Mouse (Mus musculus) embryonic facial prominence, embryonic 13.5 days (tissue): ENCODE results near the gene Ift81. TPM values are rescaled to one million over a fixed set of nuclear protein-coding genes. Genes with fewer than 3 reads are reported as not detected.

Source experiments
- ATAC-seq: fragments of 200-750 bp; cut with Nextera tagmentation; 2 replicates; pipeline ENCODE4 v1.8.0; 2017; ENCODE audit warnings: low read depth; ENCODE audit not compliant: insufficient number of reproducible peaks, insufficient read depth, low FRiP score, low TSS enrichment
- H3K27ac ChIP-seq: fragments of 300-500 bp; sonication (generic); 2 replicates; pipeline ENCODE4 v1.5.1; 2015; ENCODE audit warnings: moderate library complexity, mild to moderate bottlenecking, inconsistent platforms
- H3K27me3 ChIP-seq: fragments of 300-500 bp; sonication (generic); 2 replicates; pipeline ENCODE4 v1.6.1; 2015; ENCODE audit warnings: mild to moderate bottlenecking, inconsistent platforms
- H3K36me3 ChIP-seq: fragments of 300-500 bp; sonication (generic); 2 replicates; pipeline ENCODE4 v1.6.1; 2015; ENCODE audit warnings: mild to moderate bottlenecking, inconsistent platforms
- H3K4me1 ChIP-seq: fragments of 300-500 bp; sonication (generic); 2 replicates; pipeline ENCODE4 v1.6.1; 2015; ENCODE audit warnings: inconsistent platforms
- H3K4me2 ChIP-seq: fragments of 300-500 bp; sonication (generic); 2 replicates; pipeline ENCODE4 v1.6.1; 2015; ENCODE audit warnings: moderate library complexity, mild to moderate bottlenecking, inconsistent platforms
- H3K4me3 ChIP-seq: fragments of 300-500 bp; sonication (generic); 2 replicates; pipeline ENCODE4 v1.5.1; 2015; ENCODE audit warnings: mild to moderate bottlenecking, inconsistent platforms
- H3K9ac ChIP-seq: fragments of 300-500 bp; sonication (generic); 2 replicates; pipeline ENCODE4 v1.6.1; 2015; ENCODE audit warnings: mild to moderate bottlenecking, inconsistent platforms
- H3K9me3 ChIP-seq: fragments of 300-500 bp; sonication (generic); 2 replicates; pipeline ENCODE4 v1.6.1; 2016; ENCODE audit warnings: inconsistent platforms
- WGBS: fragments of 180-500 bp; shearing (Covaris S2); methylation state at CpG from one replicate; pipeline ENCODE4 v1.1.7; 2015; ENCODE audit warnings: mixed read lengths; 5-methylcytosine and 5-hydroxymethylcytosine counted together
- polyA plus RNA-seq: library from polyadenylated mRNA; unstranded; fragments of >200 nt; fragmentation: Nextera tagmentation; extraction: Ambion mirVana; gene quantifications from 2 replicates; pipeline ENCODE4 v1.2.1, GENCODE M21; 2015

Ift81 gene
- polyA plus RNA-seq, 1 experiment from 2014 or later = 49.9 TPM

- ATAC-seq = no peak
- Histone ChIP-seq H3K36me3 (peaks cover 34% of the 10 kb centered on the region), H3K4me1 (no peaks in the 10 kb centered on the region), H3K4me3 (no peak overlapping the region), H3K9me3 (peaks cover 3% of the 10 kb centered on the region), H3K9ac (no peak overlapping the region), H3K27ac (no peak overlapping the region), H3K4me2 (no peak overlapping the region), H3K27me3 (no peaks in the 10 kb centered on the region)
- WGBS = 84% methylated on average over 5 of the region's 5 CpGs
Observed at GRCm38 (mm10) chr5:122584093-122584492, 30.2 kb downstream of the Ift81 start.

- no peak for ATAC-seq
- H3K4me2 ChIP-seq = no peak overlapping the region
- H3K4me1 ChIP-seq = peaks cover 7% of the 10 kb centered on the region
- H3K27me3 ChIP-seq = no peaks in the 10 kb centered on the region
- no peak overlapping the region for H3K4me3 ChIP-seq
- 41% methylated on average over 7 of the region's 7 CpGs for whole genome bisulfite sequencing
- H3K9ac ChIP-seq = no peak overlapping the region
- peak overlapping the region; percentile 58 for H3K27ac ChIP-seq
- H3K9me3 ChIP-seq = peaks cover 3% of the 10 kb centered on the region
- H3K36me3 ChIP-seq = peaks cover 28% of the 10 kb centered on the region
Observed at GRCm38 (mm10) chr5:122576683-122577329, 37.5 kb downstream of the Ift81 start.

- peaks cover 16% of the 10 kb centered on the region for H3K36me3 ChIP-seq
- no peak overlapping the region for H3K27ac ChIP-seq
- no peak overlapping the region for H3K4me3 ChIP-seq
- H3K4me1 ChIP-seq = peaks cover 3% of the 10 kb centered on the region
- 78% methylated on average over 5 of the region's 5 CpGs for WGBS
- no peak for ATAC-seq
- H3K9me3 ChIP-seq = no peaks in the 10 kb centered on the region
- H3K9ac ChIP-seq = no peak overlapping the region
- H3K27me3 ChIP-seq = no peaks in the 10 kb centered on the region
- H3K4me2 ChIP-seq = no peak overlapping the region
Observed at GRCm38 (mm10) chr5:122572001-122572400, 42.3 kb downstream of the Ift81 start.

- no peaks in the 10 kb centered on the region for H3K9me3 ChIP-seq
- H3K9ac ChIP-seq = no peak overlapping the region
- no peaks in the 10 kb centered on the region for H3K27me3 ChIP-seq
- H3K27ac ChIP-seq = no peak overlapping the region
- peaks cover 49% of the 10 kb centered on the region for H3K36me3 ChIP-seq
- H3K4me3 ChIP-seq = no peak overlapping the region
- no peaks in the 10 kb centered on the region for H3K4me1 ChIP-seq
- ATAC-seq = no peak
- no peak overlapping the region for H3K4me2 ChIP-seq
- 66% methylated on average over 8 of the region's 8 CpGs for WGBS
Observed at GRCm38 (mm10) chr5:122566626-122567025, 47.7 kb downstream of the Ift81 start.

- 80% methylated on average over 8 of the region's 8 CpGs for WGBS
- Histone ChIP-seq H3K27ac (no peak overlapping the region), H3K27me3 (no peaks in the 10 kb centered on the region), H3K9me3 (no peaks in the 10 kb centered on the region), H3K4me1 (no peaks in the 10 kb centered on the region), H3K4me3 (no peak overlapping the region), H3K9ac (no peak overlapping the region), H3K4me2 (no peak overlapping the region), H3K36me3 (peaks cover 53% of the 10 kb centered on the region)
- no peak for ATAC-seq
Observed at GRCm38 (mm10) chr5:122560654-122561053, 53.7 kb downstream of the Ift81 start.

GRCm38 (mm10) chr5:122558127-122558526 is 56.2 kb downstream of the Ift81 start:
- Histone ChIP-seq H3K9ac (no peak overlapping the region), H3K4me1 (no peaks in the 10 kb centered on the region), H3K36me3 (peaks cover 34% of the 10 kb centered on the region), H3K27me3 (no peaks in the 10 kb centered on the region), H3K4me2 (no peak overlapping the region), H3K9me3 (no peaks in the 10 kb centered on the region), H3K27ac (no peak overlapping the region), H3K4me3 (no peak overlapping the region)
- WGBS = 90% methylated on average over 10 of the region's 10 CpGs
- ATAC-seq = no peak

- H3K9ac ChIP-seq = no peak overlapping the region
- no peak overlapping the region for H3K4me2 ChIP-seq
- no peaks in the 10 kb centered on the region for H3K4me1 ChIP-seq
- no peak overlapping the region for H3K4me3 ChIP-seq
- 63% methylated on average over 2 of the region's 2 CpGs for WGBS
- H3K36me3 ChIP-seq = peaks cover 26% of the 10 kb centered on the region
- no peak for ATAC-seq
- no peaks in the 10 kb centered on the region for H3K9me3 ChIP-seq
- no peak overlapping the region for H3K27ac ChIP-seq
- H3K27me3 ChIP-seq = no peaks in the 10 kb centered on the region
Observed at GRCm38 (mm10) chr5:122555107-122555506, 59.2 kb downstream of the Ift81 start.

GRCm38 (mm10) chr5:122552638-122553037 is 61.7 kb downstream of the Ift81 start:
- Histone ChIP-seq H3K9ac (no peak overlapping the region), H3K4me2 (no peak overlapping the region), H3K36me3 (peaks cover 3% of the 10 kb centered on the region; the same call in 1 of the 2 replicates), H3K9me3 (no peaks in the 10 kb centered on the region), H3K4me3 (no peak overlapping the region), H3K27me3 (no peaks in the 10 kb centered on the region), H3K4me1 (peaks cover 16% of the 10 kb centered on the region), H3K27ac (no peak overlapping the region)
- ATAC-seq = no peak
- 79% methylated on average over 9 of the region's 9 CpGs for WGBS

- no peak overlapping the region for H3K27ac ChIP-seq
- H3K4me1 ChIP-seq = peaks cover 21% of the 10 kb centered on the region
- no peak for ATAC-seq
- H3K9ac ChIP-seq = no peak overlapping the region
- 75% methylated on average over 8 of the region's 8 CpGs for WGBS
- H3K27me3 ChIP-seq = no peaks in the 10 kb centered on the region
- no peaks in the 10 kb centered on the region for H3K9me3 ChIP-seq
- no peaks in the 10 kb centered on the region; the same call in 1 of the 2 replicates for H3K36me3 ChIP-seq
- H3K4me2 ChIP-seq = no peak overlapping the region
- no peak overlapping the region for H3K4me3 ChIP-seq
Observed at GRCm38 (mm10) chr5:122550460-122550859, 63.9 kb downstream of the Ift81 start.

GRCm38 (mm10) chr5:122548671-122549070 is 65.6 kb downstream of the Ift81 start:
- 62% methylated on average over 6 of the region's 6 CpGs for WGBS
- H3K4me2 ChIP-seq = no peak overlapping the region
- H3K27me3 ChIP-seq = no peaks in the 10 kb centered on the region
- H3K9ac ChIP-seq = no peak overlapping the region
- H3K4me3 ChIP-seq = no peak overlapping the region
- H3K9me3 ChIP-seq = no peaks in the 10 kb centered on the region
- no peak overlapping the region for H3K27ac ChIP-seq
- H3K36me3 ChIP-seq = no peaks in the 10 kb centered on the region
- no peak for ATAC-seq
- peaks cover 21% of the 10 kb centered on the region for H3K4me1 ChIP-seq

- no peak for ATAC-seq
- Histone ChIP-seq H3K36me3 (no peaks in the 10 kb centered on the region), H3K4me3 (no peak overlapping the region), H3K4me2 (no peak overlapping the region), H3K27me3 (no peaks in the 10 kb centered on the region), H3K4me1 (peaks cover 21% of the 10 kb centered on the region), H3K9ac (no peak overlapping the region), H3K9me3 (no peaks in the 10 kb centered on the region), H3K27ac (no peak overlapping the region; the same call in 1 of the 2 replicates)
- 50% methylated on average over 6 of the region's 6 CpGs for WGBS
Observed at GRCm38 (mm10) chr5:122547810-122548209, 66.5 kb downstream of the Ift81 start.

GRCm38 (mm10) chr5:122547251-122547714 is 67.0 kb downstream of the Ift81 start:
- no peak for ATAC-seq
- Histone ChIP-seq H3K27me3 (no peaks in the 10 kb centered on the region), H3K9me3 (no peaks in the 10 kb centered on the region), H3K27ac (no peak overlapping the region), H3K4me1 (peaks cover 21% of the 10 kb centered on the region), H3K9ac (no peak overlapping the region), H3K4me3 (no peak overlapping the region), H3K36me3 (no peaks in the 10 kb centered on the region), H3K4me2 (no peak overlapping the region)
- 53% methylated on average over 7 of the region's 7 CpGs for WGBS
